Mouse (Mus musculus): ENCODE measurements around the gene Abcc12.

GRCm38 (mm10) chr8:86560688-86561065, 19.8 kb downstream of the Abcc12 start:
- TF ChIP-seq CTCF (IDR thresholded peaks at IDR 0.05; ENCODE audit: insufficient read depth, low read depth, low read length) (no peak), POLR2A (IDR thresholded peaks at IDR 0.05; ENCODE audit: insufficient read depth, low read depth, low read length) (no peak)

Measured in olfactory bulb, adult 2 months (tissue).